Mouse (Mus musculus): ENCODE data around the gene B020031M17Rik. TPM values are rescaled to one million over a fixed set of nuclear protein-coding genes. Genes with fewer than 3 reads are reported as not detected.
"Not testable (repeated sequence)": the region's sequence is repeated elsewhere in the genome, so short reads cannot be mapped to it uniquely, and the experiment has no call there.

The B020031M17Rik gene
- polyA plus RNA-seq, 1 experiment from 2014 or later = not detected

GRCm38 (mm10) chr13:119962856-119963255 lies 12.2 kb upstream of the B020031M17Rik start:
- not testable (repeated sequence) for H3K9me3 ChIP-seq (ENCODE audit: control insufficient read depth, low read length); H3K27ac ChIP-seq (ENCODE audit: low read depth, low read length); H3K36me3 ChIP-seq (ENCODE audit: control insufficient read depth, insufficient read depth, low read length); H3K27me3 ChIP-seq (ENCODE audit: control insufficient read depth, insufficient read depth, low read length); DNase-seq (ENCODE audit: low spot score); ATAC-seq (ENCODE audit: insufficient read depth, low FRiP score, low TSS enrichment); H3K9ac ChIP-seq (ENCODE audit: low read length); H3K4me3 ChIP-seq (ENCODE audit: low read depth, low read length); H3K4me1 ChIP-seq (ENCODE audit: control insufficient read depth, insufficient read depth, low read length); H3K4me2 ChIP-seq (ENCODE audit: low read depth)
- no CpG with 5 or more reads among the region's 5 CpGs for WGBS

- DNase-seq (ENCODE audit: low spot score); H3K9ac ChIP-seq (ENCODE audit: low read length); H3K36me3 ChIP-seq (ENCODE audit: control insufficient read depth, insufficient read depth, low read length); H3K4me3 ChIP-seq (ENCODE audit: low read depth, low read length); H3K27ac ChIP-seq (ENCODE audit: low read depth, low read length); H3K9me3 ChIP-seq (ENCODE audit: control insufficient read depth, low read length); ATAC-seq (ENCODE audit: insufficient read depth, low FRiP score, low TSS enrichment); H3K4me1 ChIP-seq (ENCODE audit: control insufficient read depth, insufficient read depth, low read length); H3K27me3 ChIP-seq (ENCODE audit: control insufficient read depth, insufficient read depth, low read length); H3K4me2 ChIP-seq (ENCODE audit: low read depth): not testable (repeated sequence)
- no CpG with 5 or more reads among the region's 5 CpGs for WGBS
Observed at GRCm38 (mm10) chr13:119955567-119955966, 5.0 kb upstream of the B020031M17Rik start.

- H3K36me3 ChIP-seq (ENCODE audit: control insufficient read depth, insufficient read depth, low read length); H3K4me2 ChIP-seq (ENCODE audit: low read depth); ATAC-seq (ENCODE audit: insufficient read depth, low FRiP score, low TSS enrichment); H3K9ac ChIP-seq (ENCODE audit: low read length); H3K27me3 ChIP-seq (ENCODE audit: control insufficient read depth, insufficient read depth, low read length); H3K4me1 ChIP-seq (ENCODE audit: control insufficient read depth, insufficient read depth, low read length); H3K4me3 ChIP-seq (ENCODE audit: low read depth, low read length); H3K27ac ChIP-seq (ENCODE audit: low read depth, low read length); H3K9me3 ChIP-seq (ENCODE audit: control insufficient read depth, low read length); DNase-seq (ENCODE audit: low spot score): not testable (repeated sequence)
- WGBS = 86% methylated on average over 2 of the region's 2 CpGs
Observed at GRCm38 (mm10) chr13:119955089-119955488, 4.5 kb upstream of the B020031M17Rik start.

GRCm38 (mm10) chr13:119929172-119929571 lies 21.4 kb downstream of the B020031M17Rik start, which contains the start of gene Gm21761:
Gene Gm21761, minus strand, starts transcription at chr13:119929272.
- not testable (repeated sequence) for DNase-seq (ENCODE audit: low spot score); H3K27me3 ChIP-seq (ENCODE audit: control insufficient read depth, insufficient read depth, low read length); ATAC-seq (ENCODE audit: insufficient read depth, low FRiP score, low TSS enrichment); H3K4me2 ChIP-seq (ENCODE audit: low read depth); H3K36me3 ChIP-seq (ENCODE audit: control insufficient read depth, insufficient read depth, low read length); H3K9me3 ChIP-seq (ENCODE audit: control insufficient read depth, low read length); H3K4me3 ChIP-seq (ENCODE audit: low read depth, low read length); H3K4me1 ChIP-seq (ENCODE audit: control insufficient read depth, insufficient read depth, low read length); H3K27ac ChIP-seq (ENCODE audit: low read depth, low read length); H3K9ac ChIP-seq (ENCODE audit: low read length)
- no CpG with 5 or more reads among the region's 5 CpGs for WGBS

- H3K4me3 ChIP-seq (ENCODE audit: low read depth, low read length); H3K27ac ChIP-seq (ENCODE audit: low read depth, low read length); H3K27me3 ChIP-seq (ENCODE audit: control insufficient read depth, insufficient read depth, low read length): not testable (repeated sequence)
Observed at GRCm38 (mm10) chr13:119924597-119925340, 25.8 kb downstream of the B020031M17Rik start.

GRCm38 (mm10) chr13:119916966-119917722 lies 33.5 kb downstream of the B020031M17Rik start:
- not testable (repeated sequence) for H3K4me2 ChIP-seq (ENCODE audit: low read depth)

More at GRCm38 (mm10) chr13:119924597-119925340, 25.8 kb downstream of the B020031M17Rik start:
- not testable (repeated sequence) for H3K9ac ChIP-seq (ENCODE audit: low read length); ATAC-seq (ENCODE audit: insufficient read depth, low FRiP score, low TSS enrichment); DNase-seq (ENCODE audit: low spot score); H3K4me1 ChIP-seq (ENCODE audit: control insufficient read depth, insufficient read depth, low read length); H3K4me2 ChIP-seq (ENCODE audit: low read depth); H3K9me3 ChIP-seq (ENCODE audit: control insufficient read depth, low read length); H3K36me3 ChIP-seq (ENCODE audit: control insufficient read depth, insufficient read depth, low read length)
- WGBS = 82% methylated on average over 2 of the region's 3 CpGs

GRCm38 (mm10) chr13:119916449-119916848 lies 34.2 kb downstream of the B020031M17Rik start:
- not testable (repeated sequence) for DNase-seq (ENCODE audit: low spot score); H3K4me1 ChIP-seq (ENCODE audit: control insufficient read depth, insufficient read depth, low read length)

More at GRCm38 (mm10) chr13:119916966-119917722, 33.5 kb downstream of the B020031M17Rik start:
- not testable (repeated sequence) for H3K9me3 ChIP-seq (ENCODE audit: control insufficient read depth, low read length); H3K27me3 ChIP-seq (ENCODE audit: control insufficient read depth, insufficient read depth, low read length); DNase-seq (ENCODE audit: low spot score); H3K4me1 ChIP-seq (ENCODE audit: control insufficient read depth, insufficient read depth, low read length); ATAC-seq (ENCODE audit: insufficient read depth, low FRiP score, low TSS enrichment); H3K9ac ChIP-seq (ENCODE audit: low read length); H3K27ac ChIP-seq (ENCODE audit: low read depth, low read length); H3K4me3 ChIP-seq (ENCODE audit: low read depth, low read length); H3K36me3 ChIP-seq (ENCODE audit: control insufficient read depth, insufficient read depth, low read length)
- WGBS = 80% methylated on average over 4 of the region's 5 CpGs

More at GRCm38 (mm10) chr13:119916449-119916848, 34.2 kb downstream of the B020031M17Rik start:
- not testable (repeated sequence) for H3K4me2 ChIP-seq (ENCODE audit: low read depth); ATAC-seq (ENCODE audit: insufficient read depth, low FRiP score, low TSS enrichment); H3K9ac ChIP-seq (ENCODE audit: low read length); H3K27ac ChIP-seq (ENCODE audit: low read depth, low read length); H3K9me3 ChIP-seq (ENCODE audit: control insufficient read depth, low read length); H3K36me3 ChIP-seq (ENCODE audit: control insufficient read depth, insufficient read depth, low read length); H3K27me3 ChIP-seq (ENCODE audit: control insufficient read depth, insufficient read depth, low read length); H3K4me3 ChIP-seq (ENCODE audit: low read depth, low read length)
- WGBS = 76% methylated on average over 2 of the region's 2 CpGs

All from neural tube, embryonic 11.5 days (tissue).